Mouse (Mus musculus): Measurements from ENCODE around the gene Ccr10.

DNA sequence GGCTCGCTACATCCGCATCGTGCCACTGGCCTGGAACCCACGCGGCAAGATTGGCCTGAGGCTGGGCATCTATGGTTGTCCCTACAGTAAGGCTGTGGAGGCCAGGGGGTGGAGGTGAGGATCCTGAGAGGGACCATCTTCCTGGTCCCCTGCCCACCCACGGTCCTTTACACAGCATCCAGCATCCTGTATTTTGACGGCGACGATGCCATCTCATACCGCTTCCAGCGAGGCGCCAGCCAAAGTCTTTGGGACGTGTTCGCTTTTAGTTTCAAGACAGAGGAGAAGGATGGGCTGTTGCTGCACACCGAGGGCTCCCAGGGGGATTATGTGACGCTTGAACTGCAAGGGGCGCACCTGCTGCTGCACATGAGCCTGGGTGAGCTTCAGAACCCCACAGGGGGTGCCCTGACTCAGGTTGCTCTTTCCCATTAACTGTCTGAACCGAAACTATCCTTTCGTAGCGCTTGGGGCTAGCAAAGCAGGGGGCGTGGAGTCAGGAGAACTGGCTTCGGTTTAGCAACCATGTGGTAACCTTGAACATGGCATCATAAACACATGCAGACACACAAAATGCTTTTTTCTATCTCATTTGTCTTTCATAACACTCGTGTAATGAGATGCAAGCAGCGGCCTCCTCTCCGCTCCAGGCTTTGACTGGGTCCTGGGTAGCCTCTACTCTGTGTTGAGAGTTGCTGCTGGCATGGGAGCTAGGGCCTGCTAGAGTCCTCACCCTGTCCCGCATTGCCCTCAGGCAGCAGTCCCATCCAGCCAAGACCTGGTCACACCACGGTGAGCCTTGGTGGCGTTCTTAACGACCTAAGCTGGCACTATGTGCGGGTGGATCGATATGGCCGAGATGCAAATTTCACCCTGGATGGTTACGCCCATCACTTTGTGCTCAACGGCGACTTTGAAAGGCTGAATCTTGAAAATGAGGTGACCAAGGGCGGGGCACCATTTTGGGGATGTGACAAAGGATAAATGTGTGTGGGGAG, 3.1 kb upstream of the Ccr10 start:
- TF ChIP-seq CTCF (IDR thresholded peaks at IDR 0.05; ENCODE audit: borderline replicate concordance, insufficient read depth, low read depth, low read length) (no peak), POLR2A (IDR thresholded peaks at IDR 0.05; ENCODE audit: borderline replicate concordance, insufficient read depth, low read length) (no peak)

Data from cerebellum, adult 2 months (tissue).